Mouse (Mus musculus) limb, embryonic 11.5 days (tissue): ENCODE results near the gene Slc26a8. TPM values are rescaled to one million over a fixed set of nuclear protein-coding genes. Genes with fewer than 3 reads are reported as not detected.
A peak's percentile ranks its signal among the peaks of the same experiment; 100 is the strongest.

ENCODE experiments used
- ATAC-seq: fragments of 200-750 bp; cut with Nextera tagmentation; 2 replicates; pipeline ENCODE4 v1.8.0; 2017; ENCODE audit warnings: low read depth; ENCODE audit not compliant: insufficient number of reproducible peaks, low FRiP score, low TSS enrichment
- DNase-seq: peaks from one replicate; pipeline ENCODE4 v3.0.0-alpha.2; 2015; ENCODE audit warnings: low spot score
- H3K27ac ChIP-seq: fragments of 300-500 bp; sonication (generic); replicated peaks from 2 replicates; pipeline ENCODE4 v1.5.1; 2014; ENCODE audit warnings: low read depth, mild to moderate bottlenecking, low read length
- H3K27me3 ChIP-seq: fragments of 300-500 bp; sonication (generic); 2 replicates; pipeline ENCODE4 v1.6.1; 2014; ENCODE audit warnings: mild to moderate bottlenecking, low read length, mixed read lengths; ENCODE audit not compliant: control insufficient read depth, insufficient read depth
- H3K36me3 ChIP-seq: fragments of 300-500 bp; sonication (generic); 2 replicates; pipeline ENCODE4 v1.6.1; 2014; ENCODE audit warnings: mild to moderate bottlenecking, low read length, moderate library complexity, mixed read lengths; ENCODE audit not compliant: control insufficient read depth, insufficient read depth
- H3K4me1 ChIP-seq: fragments of 300-500 bp; sonication (generic); 2 replicates; pipeline ENCODE4 v1.6.1; 2014; ENCODE audit warnings: low read length, mixed read lengths; ENCODE audit not compliant: control insufficient read depth, insufficient read depth
- H3K4me2 ChIP-seq: fragments of 300-500 bp; sonication (generic); 2 replicates; pipeline ENCODE4 v1.6.1; 2014; ENCODE audit warnings: low read depth, mild to moderate bottlenecking, moderate library complexity; ENCODE audit not compliant: severe bottlenecking
- H3K4me3 ChIP-seq: fragments of 300-500 bp; sonication (generic); 2 replicates; pipeline ENCODE4 v1.5.1; 2014; ENCODE audit warnings: low read depth, low read length
- H3K9ac ChIP-seq: fragments of 300-500 bp; sonication (generic); 2 replicates; pipeline ENCODE4 v1.6.1; 2014; ENCODE audit warnings: mild to moderate bottlenecking, low read length
- H3K9me3 ChIP-seq: fragments of 300-500 bp; sonication (generic); 2 replicates; pipeline ENCODE4 v1.6.1; 2016; ENCODE audit warnings: low read length; ENCODE audit not compliant: control insufficient read depth
- WGBS: fragments of 180-500 bp; shearing (Covaris S2); extraction: QIAGEN DNeasy Blood & Tissue Kit; methylation state at CpG from one replicate; pipeline ENCODE4 v1.1.7; 2014; 5-methylcytosine and 5-hydroxymethylcytosine counted together
- polyA plus RNA-seq: library from polyadenylated mRNA; unstranded; fragments of >200 nt; fragmentation: Nextera tagmentation; extraction: Ambion mirVana; gene quantifications from 2 replicates; pipeline ENCODE4 v1.2.1, GENCODE M21; 2014

Gene Slc26a8
- polyA plus RNA-seq, 1 experiment from 2014 or later = 0.61 TPM

DNA sequence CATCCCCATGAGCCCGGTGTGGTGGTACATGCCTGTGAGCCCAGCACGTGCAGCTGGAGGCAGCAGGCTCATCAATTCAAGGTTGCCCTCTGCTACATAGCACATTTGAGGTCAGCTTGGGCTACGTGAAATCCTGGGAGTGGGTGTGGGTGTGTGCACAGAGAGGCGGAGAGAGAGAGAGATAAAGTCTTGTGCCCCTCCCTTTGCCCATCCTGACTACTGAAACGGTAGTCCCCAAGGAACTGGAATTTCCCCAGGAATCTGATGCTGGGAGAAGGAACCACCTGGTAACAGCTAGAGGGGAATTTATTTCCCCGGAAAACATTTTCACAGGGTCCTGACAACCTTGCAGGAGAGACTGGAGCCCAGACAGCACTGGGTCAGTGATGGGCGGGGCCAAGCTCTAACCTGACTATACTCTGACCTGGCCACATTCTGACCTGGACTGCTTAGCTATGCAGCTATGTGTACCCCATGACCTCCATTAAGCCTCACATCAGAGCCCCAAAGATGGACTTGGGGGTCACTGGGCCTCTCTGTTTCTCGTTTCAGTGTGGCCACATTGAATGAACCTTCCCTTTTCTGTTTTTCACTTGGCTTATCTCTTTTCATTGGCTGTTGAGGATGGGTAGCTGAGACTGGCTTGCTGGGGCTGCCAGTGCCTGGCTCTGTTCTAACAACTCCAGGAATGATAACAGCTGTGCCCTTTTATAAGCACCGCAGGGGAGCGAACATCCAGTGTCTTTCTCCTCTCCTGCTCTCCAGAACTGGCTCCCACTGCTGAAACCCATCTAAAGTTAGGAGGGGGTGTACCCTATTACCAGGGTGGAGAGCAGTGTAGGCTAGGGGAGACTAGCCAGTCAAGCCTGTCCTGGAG, 61.5 kb downstream of the Slc26a8 start:
- no peak overlapping the region for H3K27ac ChIP-seq
- no peaks in the 10 kb centered on the region for H3K27me3 ChIP-seq
- H3K4me1 ChIP-seq = 0 out of 2 replicates have a peak, but pooled peaks cover 2% of the 10 kb centered on the region
- ATAC-seq (no peak), DNase-seq (no peak)
- no peaks in the 10 kb centered on the region for H3K36me3 ChIP-seq
- H3K9ac ChIP-seq = no peak overlapping the region
- H3K4me2 ChIP-seq = no peak overlapping the region
- no peak overlapping the region for H3K4me3 ChIP-seq
- WGBS = 58% methylated on average over 10 of the region's 10 CpGs
- H3K9me3 ChIP-seq = no peaks in the 10 kb centered on the region

DNA sequence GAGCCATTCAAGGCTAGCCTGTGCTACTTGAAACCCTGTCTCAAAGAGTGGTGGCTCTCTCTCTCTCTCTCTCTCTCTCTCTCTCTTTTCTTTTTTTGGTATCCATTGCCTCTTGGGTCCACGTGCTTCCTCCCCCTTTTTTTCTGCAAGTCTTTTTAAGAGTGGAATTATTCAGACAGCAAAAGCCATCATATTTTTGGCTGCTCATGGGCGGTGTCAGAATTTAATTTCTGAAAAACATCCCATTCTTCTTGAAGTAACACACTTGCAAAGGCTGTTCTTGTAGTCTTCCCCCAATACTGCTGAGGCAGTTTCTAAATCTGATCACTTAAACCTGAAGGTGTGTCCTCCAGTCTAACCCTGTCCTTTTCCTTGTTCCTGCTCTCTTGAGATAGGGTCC, 63.1 kb downstream of the Slc26a8 start:
- no peaks in the 10 kb centered on the region for H3K36me3 ChIP-seq
- no peaks in the 10 kb centered on the region for H3K4me1 ChIP-seq
- no peaks in the 10 kb centered on the region for H3K9me3 ChIP-seq
- no peak overlapping the region for H3K4me3 ChIP-seq
- no peak for ATAC-seq
- no peak overlapping the region for H3K27ac ChIP-seq
- no peak overlapping the region for H3K9ac ChIP-seq
- no peaks in the 10 kb centered on the region for H3K27me3 ChIP-seq
- DNase-seq = no peak
- H3K4me2 ChIP-seq = no peak overlapping the region
- 87% methylated on average over 2 of the region's 2 CpGs for WGBS

DNA sequence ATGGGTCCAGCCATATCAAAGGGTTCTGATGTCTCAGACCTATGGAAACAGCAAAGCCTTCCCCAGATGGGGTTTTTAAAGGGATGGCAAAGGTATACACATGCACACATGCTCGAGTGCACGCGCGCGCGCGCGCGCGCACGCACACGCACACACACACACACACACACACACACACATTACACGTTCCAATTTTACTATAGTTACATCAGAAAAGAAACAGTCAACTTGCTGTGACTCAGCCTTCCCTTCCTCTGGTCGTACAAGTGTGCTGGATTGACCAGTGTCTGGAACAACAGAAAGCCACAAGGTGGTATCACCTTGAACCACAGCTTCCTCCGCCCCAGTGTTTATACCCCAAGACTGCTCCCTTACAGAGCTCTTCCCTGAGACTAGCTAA, 64.7 kb downstream of the Slc26a8 start:
- H3K27me3 ChIP-seq = no peaks in the 10 kb centered on the region
- 95% methylated on average over 15 of the region's 15 CpGs for WGBS
- no peak overlapping the region for H3K4me3 ChIP-seq
- peaks cover 7% of the 10 kb centered on the region for H3K4me1 ChIP-seq
- H3K9ac ChIP-seq = no peak overlapping the region
- no peak overlapping the region for H3K27ac ChIP-seq
- ATAC-seq (no peak), DNase-seq (no peak)
- H3K4me2 ChIP-seq = no peak overlapping the region
- H3K9me3 ChIP-seq = no peaks in the 10 kb centered on the region
- no peaks in the 10 kb centered on the region for H3K36me3 ChIP-seq

DNA sequence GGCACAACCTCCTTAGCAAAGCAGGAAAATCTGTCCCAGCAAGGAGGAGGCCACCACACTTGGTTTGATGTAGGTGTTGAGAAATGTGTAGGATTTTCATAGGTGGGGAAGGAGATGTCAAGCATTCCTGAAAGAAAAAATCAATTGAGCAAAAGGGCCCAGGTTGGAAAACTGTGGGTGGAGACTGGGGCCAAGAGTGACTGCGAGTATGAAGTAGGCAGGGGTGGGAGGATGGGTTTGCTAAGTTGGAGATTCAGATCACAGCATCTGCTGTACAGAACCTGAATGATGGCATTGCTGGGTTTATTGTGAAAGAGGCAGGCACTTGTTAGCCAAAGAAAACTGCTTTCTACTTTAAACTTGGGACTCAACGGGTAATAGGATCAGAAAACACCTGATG, 65.2 kb downstream of the Slc26a8 start:
- Histone ChIP-seq H3K27me3 (no peaks in the 10 kb centered on the region), H3K9ac (no peak overlapping the region), H3K4me2 (no peak overlapping the region), H3K27ac (no peak overlapping the region), H3K36me3 (no peaks in the 10 kb centered on the region; the same call in 1 of the 2 replicates), H3K4me1 (peaks cover 7% of the 10 kb centered on the region), H3K4me3 (no peak overlapping the region), H3K9me3 (no peaks in the 10 kb centered on the region)
- ATAC-seq (no peak), DNase-seq (no peak)
- WGBS = 76% methylated on average over 2 of the region's 2 CpGs

DNA sequence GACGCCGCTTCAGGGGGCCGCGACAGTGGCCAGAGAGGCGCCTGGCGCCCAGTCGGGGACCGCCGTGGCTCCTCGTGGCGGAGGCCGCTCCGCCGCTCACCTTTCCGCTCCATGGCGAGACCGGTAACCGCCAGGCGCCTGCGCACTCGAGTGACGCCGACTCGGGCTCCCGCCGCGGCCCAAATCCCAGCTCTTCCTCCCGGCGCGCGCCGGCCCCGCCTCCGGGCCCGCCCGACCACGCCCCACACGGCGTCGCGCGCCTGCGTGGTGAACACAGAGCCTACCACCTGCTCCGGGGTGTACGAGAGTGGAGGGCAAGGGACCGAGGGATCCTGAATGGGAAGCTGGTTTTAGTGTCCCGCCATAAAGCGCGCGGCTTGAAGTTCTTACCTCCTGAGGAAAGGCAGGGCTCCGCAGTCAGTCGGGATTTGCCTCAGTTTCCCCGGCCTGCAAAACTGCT, 67.7 kb downstream of the Slc26a8 start, which contains the start of gene Srpk1:
Gene Srpk1 (minus strand): TSS at position 410 of the 460 bp plus-strand sequence.
- WGBS = 0% methylated on average over 35 of the region's 53 CpGs
- Histone ChIP-seq H3K9ac (peak within 1 kb of the TSS; percentile 92), H3K4me1 (peaks cover 7% of the 10 kb centered on the region), H3K4me3 (peak within 1 kb of the TSS; percentile 85), H3K27me3 (no peaks in the 10 kb centered on the region), H3K27ac (peak within 1 kb of the TSS; percentile 87), H3K36me3 (no peaks in the 10 kb centered on the region; the same call in 1 of the 2 replicates), H3K9me3 (no peaks in the 10 kb centered on the region), H3K4me2 (peak within 1 kb of the TSS; percentile 92)
- ATAC-seq (peak; percentile 91), DNase-seq (peak; percentile 93)

DNA sequence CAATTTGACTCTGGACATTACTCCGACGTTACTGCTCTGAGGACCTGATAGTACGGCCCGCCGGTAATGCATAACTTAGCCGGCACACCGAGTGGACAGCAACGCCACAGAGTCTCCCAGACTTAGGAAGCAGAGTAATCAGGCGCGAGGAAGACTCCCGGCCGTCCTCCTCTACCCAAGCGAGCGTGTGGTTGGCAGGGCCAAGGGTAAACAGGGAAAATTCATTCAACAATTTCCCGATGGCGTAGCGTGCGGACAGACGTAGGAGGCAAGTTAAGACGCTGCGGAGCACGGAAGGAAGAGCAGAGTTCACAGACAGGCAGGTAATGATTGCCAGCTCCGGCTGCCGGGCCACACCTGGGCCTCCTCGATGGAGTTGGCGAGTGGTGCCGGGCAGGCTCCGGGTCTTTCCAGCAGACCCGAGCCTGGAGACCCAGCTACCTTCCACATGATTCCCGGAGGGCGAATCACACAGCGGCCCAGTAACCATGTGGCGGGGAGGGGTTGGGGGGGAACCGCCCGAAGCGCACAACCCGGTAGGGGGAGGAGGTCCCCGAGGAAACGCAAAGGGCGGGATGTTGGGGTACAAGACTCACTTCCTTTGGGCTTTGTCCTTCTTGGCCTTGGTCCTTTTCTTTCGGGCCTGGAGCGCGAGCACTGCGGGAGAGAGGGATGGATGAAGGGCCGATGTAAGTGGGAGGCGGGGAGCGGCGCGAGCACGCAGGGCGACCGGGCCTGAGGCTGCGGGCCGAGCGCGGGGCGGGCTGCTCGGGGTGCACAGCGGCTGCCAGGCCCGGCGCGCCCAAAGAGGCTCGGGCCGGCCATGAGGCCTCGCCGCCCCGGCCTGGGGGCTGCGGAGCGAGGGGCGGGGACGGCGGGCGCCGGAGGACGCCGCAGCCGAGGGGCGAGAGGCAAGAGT, 68.4 kb downstream of the Slc26a8 start:
- ATAC-seq = peak; percentile 42; the same call in 1 of the 2 replicates

DNA sequence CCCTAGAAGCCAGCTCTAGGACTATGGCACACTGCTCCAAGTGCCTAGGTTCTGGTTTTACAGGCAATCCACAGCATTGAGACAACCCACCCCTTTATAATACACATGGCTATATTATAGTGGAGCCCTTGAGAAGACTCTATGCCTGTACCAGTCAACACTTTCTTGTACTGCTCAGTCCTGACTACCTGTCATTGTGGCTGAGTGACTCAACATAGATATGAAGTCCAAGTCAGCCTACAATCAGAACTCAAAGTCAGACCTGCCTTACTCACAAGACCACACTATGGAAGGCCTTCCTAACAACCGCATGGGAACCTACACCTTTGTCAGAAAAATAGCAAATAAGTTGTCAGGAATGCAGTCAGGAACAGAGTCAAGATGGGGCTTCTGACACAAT, 71.3 kb downstream of the Slc26a8 start:
- peaks cover 7% of the 10 kb centered on the region; the same call in 1 of the 2 replicates for H3K36me3 ChIP-seq
- no peak for DNase-seq
- no peak overlapping the region for H3K9ac ChIP-seq
- 93% methylated on average over 1 of the region's 1 CpGs for WGBS
- no peak overlapping the region for H3K4me2 ChIP-seq
- peaks cover 7% of the 10 kb centered on the region for H3K4me1 ChIP-seq
- no peaks in the 10 kb centered on the region for H3K9me3 ChIP-seq
- H3K27me3 ChIP-seq = no peaks in the 10 kb centered on the region
- no peak overlapping the region for H3K4me3 ChIP-seq
- no peak for ATAC-seq
- no peak overlapping the region for H3K27ac ChIP-seq

More for the DNA sequence above, 68.4 kb downstream of the Slc26a8 start:
- no peaks in the 10 kb centered on the region for H3K9me3 ChIP-seq
- peak overlapping the region; percentile 92 for H3K9ac ChIP-seq
- DNase-seq = peak; percentile 75
- H3K4me1 ChIP-seq = peaks cover 7% of the 10 kb centered on the region
- H3K4me2 ChIP-seq = peak overlapping the region; percentile 92
- 0% methylated on average over 78 of the region's 78 CpGs for WGBS
- H3K27ac ChIP-seq = peak overlapping the region; percentile 87
- H3K36me3 ChIP-seq = no peaks in the 10 kb centered on the region; the same call in 1 of the 2 replicates
- H3K4me3 ChIP-seq = peak overlapping the region; percentile 85
- no peaks in the 10 kb centered on the region for H3K27me3 ChIP-seq

DNA sequence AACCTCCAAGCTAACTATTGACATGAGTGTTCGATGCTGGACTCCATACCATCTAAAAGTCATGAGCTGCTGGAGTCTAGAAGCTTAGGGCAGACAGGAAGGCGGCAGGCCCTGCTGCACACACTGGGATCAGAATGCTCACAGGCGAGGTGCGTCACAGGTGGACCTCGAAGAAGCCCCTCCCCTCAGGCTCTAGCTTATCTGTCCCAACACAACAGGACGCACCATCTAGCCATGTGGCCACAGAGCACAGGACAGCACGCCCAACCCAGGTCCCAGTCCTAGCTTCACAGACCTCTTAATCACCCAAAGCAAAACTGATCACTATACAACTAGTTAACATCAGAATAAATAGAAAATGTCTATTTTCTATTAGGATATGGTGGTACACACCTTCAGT, 71.9 kb downstream of the Slc26a8 start:
- H3K4me2 ChIP-seq = no peak overlapping the region
- H3K4me3 ChIP-seq = no peak overlapping the region
- peaks cover 7% of the 10 kb centered on the region for H3K4me1 ChIP-seq
- H3K36me3 ChIP-seq = peaks cover 7% of the 10 kb centered on the region; the same call in 1 of the 2 replicates
- H3K9me3 ChIP-seq = no peaks in the 10 kb centered on the region
- H3K27ac ChIP-seq = no peak overlapping the region
- DNase-seq (no peak), ATAC-seq (no peak)
- H3K27me3 ChIP-seq = no peaks in the 10 kb centered on the region
- 85% methylated on average over 7 of the region's 7 CpGs for WGBS
- H3K9ac ChIP-seq = no peak overlapping the region
